ENCODE assay signal across 8 mouse cellular contexts in genomic region chr13:43481859-43482245, GRCm38 (mm10). TPM values are rescaled to one million over a fixed set of nuclear protein-coding genes. Genes with fewer than 3 reads are reported as not detected.
A peak's percentile ranks its signal among the peaks of the same experiment; 100 is the strongest.
DNase-seq lines count a peak whose midpoint lies in the region; ATAC-seq and TF ChIP-seq lines count a peak whose summit lies in the region.

No protein-coding gene starts in this region.

- peaks cover 17% of the 10 kb centered on the region; the same call in 1 of the 2 replicates for H3K27me3 ChIP-seq in E14TG2a.4 (ENCODE audit: insufficient read depth, low read length)
- no peaks in the 10 kb centered on the region for H3K27me3 ChIP-seq in hindbrain, embryonic 11.5 days (ENCODE audit: control insufficient read depth, insufficient read depth, low read length)
- H3K27me3 ChIP-seq in lung, embryonic 15.5 days: no peaks in the 10 kb centered on the region
- no peaks in the 10 kb centered on the region for H3K27me3 ChIP-seq in stomach, embryonic 15.5 days (replicated peaks)

- intact Hi-C loops in left cerebral cortex, postnatal 10 days (cut with DNase I): loop anchor here (5.0 kb wide), 1 partner anchor 50 kb away; no protein-coding TSS in a partner anchor

- DNase-seq in hindbrain, embryonic 11.5 days (ENCODE audit: low spot score): no peak
- no peak for DNase-seq in left cerebral cortex, postnatal 10 days (ENCODE audit: extremely low spot score in 1 of 2, low spot score in 2 of 2)
- DNase-seq in urinary bladder, postnatal 10 days (ENCODE audit: low spot score): no peak
- no peak for DNase-seq in right cerebral cortex, postnatal 36 days (ENCODE audit: low spot score in 2 of 2)

- TF ChIP-seq CTCF in E14TG2a.4 (conservative IDR thresholded peaks at IDR 0.05; ENCODE audit: low read length): no peak
- TF ChIP-seq CTCF in bone marrow macrophage, adult 2 months (IDR thresholded peaks at IDR 0.05; ENCODE audit: low read depth, low read length): no peak

- H3K36me3 ChIP-seq in E14TG2a.4 (ENCODE audit: insufficient read depth, low read length): no peaks in the 10 kb centered on the region
- no peaks in the 10 kb centered on the region for H3K36me3 ChIP-seq in hindbrain, embryonic 11.5 days (ENCODE audit: control insufficient read depth, insufficient read depth, low read length)
- H3K36me3 ChIP-seq in lung, embryonic 15.5 days: no peaks in the 10 kb centered on the region
- no peaks in the 10 kb centered on the region for H3K36me3 ChIP-seq in stomach, embryonic 15.5 days

- peak overlapping the region; percentile 90 for H3K4me3 ChIP-seq in E14TG2a.4 (replicated peaks; ENCODE audit: low read length)
- H3K4me3 ChIP-seq in bone marrow macrophage, adult 2 months (ENCODE audit: insufficient read depth, low read length): peak overlapping the region; percentile 100
- H3K4me3 ChIP-seq in hindbrain, embryonic 11.5 days (ENCODE audit: low read depth, low read length): peak overlapping the region; percentile 92
- H3K4me3 ChIP-seq in lung, embryonic 15.5 days: peak overlapping the region; percentile 97
- H3K4me3 ChIP-seq in stomach, embryonic 15.5 days (replicated peaks): peak overlapping the region; percentile 66

- peak overlapping the region; percentile 99 for H3K9ac ChIP-seq in hindbrain, embryonic 11.5 days (ENCODE audit: low read depth, low read length)
- H3K9ac ChIP-seq in lung, embryonic 15.5 days: peak overlapping the region; percentile 97
- H3K9ac ChIP-seq in stomach, embryonic 15.5 days: no peak overlapping the region

- no peak for TF ChIP-seq POLR2A in bone marrow macrophage, adult 2 months (IDR thresholded peaks at IDR 0.05; ENCODE audit: borderline replicate concordance, low read depth, low read length)

- H3K4me1 ChIP-seq in E14TG2a.4 (replicated peaks; ENCODE audit: low read depth, low read length): peaks cover 28% of the 10 kb centered on the region
- peaks cover 11% of the 10 kb centered on the region for H3K4me1 ChIP-seq in bone marrow macrophage, adult 2 months (ENCODE audit: control insufficient read depth, insufficient read depth, low read length)
- H3K4me1 ChIP-seq in hindbrain, embryonic 11.5 days (replicated peaks; ENCODE audit: control insufficient read depth, insufficient read depth, low read length): no peaks in the 10 kb centered on the region
- H3K4me1 ChIP-seq in lung, embryonic 15.5 days: peaks cover 19% of the 10 kb centered on the region
- 0 out of 2 replicates have a peak, but pooled peaks cover 9% of the 10 kb centered on the region for H3K4me1 ChIP-seq in stomach, embryonic 15.5 days

- WGBS in hindbrain, embryonic 11.5 days: 45% methylated on average over 6 of the region's 6 CpGs
- 27% methylated on average over 6 of the region's 6 CpGs for WGBS in lung, embryonic 15.5 days
- 41% methylated on average over 6 of the region's 6 CpGs for WGBS in stomach, embryonic 15.5 days

- no peaks in the 10 kb centered on the region for H3K9me3 ChIP-seq in E14TG2a.4 (ENCODE audit: low read length)
- no peaks in the 10 kb centered on the region for H3K9me3 ChIP-seq in hindbrain, embryonic 11.5 days (ENCODE audit: control insufficient read depth, low read length)
- no peaks in the 10 kb centered on the region for H3K9me3 ChIP-seq in lung, embryonic 15.5 days
- H3K9me3 ChIP-seq in stomach, embryonic 15.5 days: no peaks in the 10 kb centered on the region

- peak overlapping the region; percentile 46 for H3K4me2 ChIP-seq in hindbrain, embryonic 11.5 days (replicated peaks; ENCODE audit: low read depth, low read length)
- peak overlapping the region; percentile 74 for H3K4me2 ChIP-seq in lung, embryonic 15.5 days
- peak overlapping the region; percentile 76 for H3K4me2 ChIP-seq in stomach, embryonic 15.5 days

- peak overlapping the region; percentile 99 for H3K27ac ChIP-seq in bone marrow macrophage, adult 2 months (ENCODE audit: insufficient read depth, low read depth, low read length)
- H3K27ac ChIP-seq in hindbrain, embryonic 11.5 days (ENCODE audit: low read depth, low read length): peak overlapping the region; percentile 99
- peak overlapping the region; percentile 100 for H3K27ac ChIP-seq in lung, embryonic 15.5 days
- peak overlapping the region; percentile 99 for H3K27ac ChIP-seq in stomach, embryonic 15.5 days

- peak; percentile 23; the same call in 1 of the 2 replicates for ATAC-seq in hindbrain, embryonic 11.5 days (ENCODE audit: low FRiP score)
- 0 out of 2 replicates have a peak, but pooled peaks have one; percentile 15 for ATAC-seq in lung, embryonic 15.5 days (ENCODE audit: borderline replicate concordance, extremely low read depth, low FRiP score, low TSS enrichment)
- no peak for ATAC-seq in stomach, embryonic 15.5 days (ENCODE audit: insufficient read depth, low FRiP score, low read depth)

RNA-seq across cellular contexts. Expression of gene Ranbp9, which starts 0.8 kb away (rescaled TPM):
- polyA plus RNA-seq in bone marrow macrophage, adult 2 months (2012; ENCODE audit: insufficient read depth, insufficient read length, missing spikeins): 67.9 and 82.6 TPM in 2 replicates
- polyA plus RNA-seq in hindbrain, embryonic 11.5 days (2014; fragmentation: Nextera tagmentation; extraction: Ambion mirVana): 13.5 and 22.9 TPM in 2 replicates
- polyA plus RNA-seq in lung, embryonic 15.5 days (2015; fragmentation: Nextera tagmentation; extraction: Ambion mirVana): 8.1 and 9.2 TPM in 2 replicates
- 8.9 and 9.6 TPM in 2 replicates for polyA plus RNA-seq in stomach, embryonic 15.5 days (2015; fragmentation: Nextera tagmentation; extraction: Ambion mirVana)
- total RNA-seq in left cerebral cortex, postnatal 10 days (2021): 10 to 100 TPM; 75.6 to 75.7 TPM
